Mouse (Mus musculus) 3T3-L1 (cell line): Measurements from ENCODE around the gene Gstm6.
"Not testable (repeated sequence)": the region's sequence is repeated elsewhere in the genome, so short reads cannot be mapped to it uniquely, and the experiment has no call there.

Experiments used
- DNase-seq: peaks from one replicate; pipeline ENCODE4 v3.0.0-alpha.2; 2015; ENCODE audit warnings: low read depth, low spot score

Gstm6 gene

GRCm38 (mm10) chr3:107895194-107895719 lies 48.3 kb downstream of the Gstm6 start:
- no peak for DNase-seq

GRCm38 (mm10) chr3:107889236-107889635 lies 54.3 kb downstream of the Gstm6 start:
- not testable (repeated sequence) for DNase-seq
